Mouse (Mus musculus): ENCODE measurements around the gene Nrip3. TPM values are rescaled to one million over a fixed set of nuclear protein-coding genes. Genes with fewer than 3 reads are reported as not detected.
A peak's percentile ranks its signal among the peaks of the same experiment; 100 is the strongest.

The Nrip3 gene
- 7.2 and 8.4 TPM in 2 replicates for polyA plus RNA-seq (2015; fragmentation: Nextera tagmentation; extraction: Ambion mirVana)

DNA sequence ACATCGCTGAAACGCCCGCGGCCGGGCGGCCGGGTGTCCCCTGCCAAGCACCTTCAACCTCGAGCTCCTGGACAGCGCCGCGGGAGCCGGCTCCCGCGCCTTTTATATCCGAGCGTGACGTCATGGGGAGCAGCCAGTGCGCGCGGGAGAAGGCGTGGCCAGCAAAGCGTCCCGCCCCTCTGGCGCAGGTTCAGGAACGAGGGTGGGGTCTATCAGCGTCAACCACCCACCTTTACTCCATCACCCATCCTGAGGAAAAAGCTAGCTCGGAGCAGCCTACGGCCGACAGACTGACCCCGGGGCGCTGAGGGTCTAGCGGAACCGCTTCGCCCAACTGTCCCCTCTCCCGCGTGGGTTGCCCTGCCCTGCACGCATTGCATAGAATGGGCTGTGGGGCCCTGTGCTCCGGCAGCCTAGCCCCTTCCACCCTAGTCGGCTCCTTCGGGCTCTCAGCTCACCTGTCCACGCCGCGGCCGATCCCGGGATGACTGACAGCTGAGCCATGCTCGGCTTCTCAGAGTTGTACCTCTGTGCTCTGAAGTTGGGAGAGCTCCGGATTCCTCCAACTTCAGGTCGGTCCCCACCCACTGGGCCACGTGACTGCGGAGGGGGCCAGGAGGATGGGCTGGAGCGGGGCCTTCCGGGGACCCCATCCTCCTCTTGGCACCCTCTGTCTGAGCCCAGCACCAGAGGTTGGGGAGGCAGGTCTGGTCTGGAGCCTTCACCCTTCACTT, at the start of gene Nrip3:
Nrip3 (minus strand) TSS at position 556 of the 734 bp plus-strand sequence.
- 1% methylated on average over 52 of the region's 52 CpGs for WGBS
- Histone ChIP-seq H3K36me3 (replicated peaks) (no peaks in the 10 kb centered on the region), H3K4me2 (peak within 1 kb of the TSS; percentile 96), H3K9ac (peak within 1 kb of the TSS; percentile 66), H3K27me3 (replicated peaks) (peaks cover 30% of the 10 kb centered on the region), H3K4me3 (peak within 1 kb of the TSS; percentile 75), H3K27ac (no peak within 1 kb of the TSS), H3K9me3 (no peaks in the 10 kb centered on the region), H3K4me1 (peaks cover 15% of the 10 kb centered on the region)
- peak; percentile 93 for ATAC-seq (replicated peaks)

DNA sequence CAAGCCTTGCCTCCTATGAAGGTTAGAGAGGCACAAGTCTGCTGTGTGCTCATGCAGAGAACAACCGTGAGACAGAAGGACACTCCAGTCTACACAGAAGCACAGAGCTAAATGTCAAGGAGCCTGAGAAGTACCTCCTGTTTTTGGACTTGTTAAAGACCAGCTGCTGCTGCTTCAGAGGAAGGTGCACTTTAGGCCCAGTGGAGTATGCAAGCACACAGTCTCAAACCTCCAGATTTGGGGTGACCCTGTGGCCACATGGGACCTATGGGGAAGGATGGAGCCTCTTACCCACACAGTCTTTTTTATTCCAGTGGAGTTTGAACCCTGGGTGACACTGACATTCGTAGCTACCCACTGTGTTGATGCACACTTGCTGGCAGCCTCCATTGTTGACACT, 49.6 kb upstream of the Nrip3 start:
- Histone ChIP-seq H3K27ac (no peak overlapping the region), H3K36me3 (replicated peaks) (no peaks in the 10 kb centered on the region), H3K4me1 (no peaks in the 10 kb centered on the region), H3K4me2 (no peak overlapping the region), H3K9ac (no peak overlapping the region), H3K4me3 (no peak overlapping the region), H3K9me3 (no peaks in the 10 kb centered on the region), H3K27me3 (replicated peaks) (no peaks in the 10 kb centered on the region)
- 62% methylated on average over 2 of the region's 2 CpGs for WGBS
- no peak for ATAC-seq (replicated peaks)

DNA sequence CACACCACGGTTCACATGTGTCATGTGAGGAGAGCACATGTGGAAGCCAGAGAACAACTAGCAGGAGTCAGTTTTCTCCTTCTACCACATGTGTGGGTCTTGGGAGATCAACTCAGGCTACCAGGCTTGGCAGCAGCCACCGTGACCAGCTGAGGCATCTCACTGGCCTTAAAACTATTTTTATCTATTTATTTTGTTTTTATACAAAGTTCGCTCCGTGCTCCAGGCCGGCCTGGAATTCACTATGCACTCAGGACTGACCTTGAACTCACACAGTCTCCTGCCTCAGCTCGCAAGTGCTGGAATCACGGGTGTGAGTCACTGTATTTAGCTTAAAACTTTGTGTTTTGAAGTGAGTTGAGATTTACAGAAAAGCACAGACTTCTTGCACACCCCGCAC, 45.1 kb upstream of the Nrip3 start:
- Histone ChIP-seq H3K27ac (no peak overlapping the region), H3K9ac (no peak overlapping the region), H3K27me3 (replicated peaks) (no peaks in the 10 kb centered on the region), H3K9me3 (no peaks in the 10 kb centered on the region), H3K4me3 (no peak overlapping the region), H3K36me3 (replicated peaks) (no peaks in the 10 kb centered on the region), H3K4me2 (no peak overlapping the region), H3K4me1 (no peaks in the 10 kb centered on the region)
- 85% methylated on average over 8 of the region's 8 CpGs for WGBS
- ATAC-seq (replicated peaks): no peak

GRCm38 (mm10) chr7:109825293-109825692, 43.5 kb upstream of the Nrip3 start:
- no peak for ATAC-seq (replicated peaks)
- Histone ChIP-seq H3K27ac (no peak overlapping the region), H3K4me2 (no peak overlapping the region), H3K27me3 (replicated peaks) (no peaks in the 10 kb centered on the region), H3K4me1 (no peaks in the 10 kb centered on the region), H3K9ac (no peak overlapping the region), H3K9me3 (no peaks in the 10 kb centered on the region), H3K36me3 (replicated peaks) (no peaks in the 10 kb centered on the region), H3K4me3 (no peak overlapping the region)
- WGBS: 75% methylated on average over 14 of the region's 14 CpGs

- 85% methylated on average over 4 of the region's 4 CpGs for WGBS
- ATAC-seq (replicated peaks): no peak
- no peak overlapping the region for H3K4me3 ChIP-seq
- H3K4me1 ChIP-seq: peaks cover 3% of the 10 kb centered on the region; the same call in 1 of the 2 replicates
- no peak overlapping the region for H3K4me2 ChIP-seq
- no peaks in the 10 kb centered on the region for H3K9me3 ChIP-seq
- H3K27me3 ChIP-seq (replicated peaks): no peaks in the 10 kb centered on the region
- H3K9ac ChIP-seq: no peak overlapping the region
- H3K27ac ChIP-seq: no peak overlapping the region
- no peaks in the 10 kb centered on the region for H3K36me3 ChIP-seq (replicated peaks)
These were observed 36.8 kb upstream of the Nrip3 start for GRCm38 (mm10) chr7:109818600-109818999.

GRCm38 (mm10) chr7:109817954-109818353, 36.1 kb upstream of the Nrip3 start:
- Histone ChIP-seq H3K4me2 (no peak overlapping the region), H3K9me3 (no peaks in the 10 kb centered on the region), H3K36me3 (replicated peaks) (no peaks in the 10 kb centered on the region), H3K4me1 (peaks cover 3% of the 10 kb centered on the region; the same call in 1 of the 2 replicates), H3K4me3 (no peak overlapping the region), H3K9ac (no peak overlapping the region), H3K27ac (no peak overlapping the region), H3K27me3 (replicated peaks) (no peaks in the 10 kb centered on the region)
- ATAC-seq (replicated peaks): no peak

GRCm38 (mm10) chr7:109813330-109814140, 31.7 kb upstream of the Nrip3 start:
- H3K4me3 ChIP-seq: no peak overlapping the region
- peaks cover 3% of the 10 kb centered on the region; the same call in 1 of the 2 replicates for H3K4me1 ChIP-seq
- peak; percentile 37; the same call in 1 of the 2 replicates for ATAC-seq (replicated peaks)
- no peaks in the 10 kb centered on the region for H3K9me3 ChIP-seq
- no peaks in the 10 kb centered on the region for H3K27me3 ChIP-seq (replicated peaks)
- H3K36me3 ChIP-seq (replicated peaks): no peaks in the 10 kb centered on the region
- no peak overlapping the region for H3K27ac ChIP-seq
- WGBS: 14% methylated on average over 4 of the region's 4 CpGs
- no peak overlapping the region for H3K4me2 ChIP-seq
- H3K9ac ChIP-seq: no peak overlapping the region

- 83% methylated on average over 8 of the region's 8 CpGs for WGBS
- Histone ChIP-seq H3K4me3 (no peak overlapping the region), H3K27ac (no peak overlapping the region), H3K4me1 (no peaks in the 10 kb centered on the region), H3K4me2 (no peak overlapping the region), H3K36me3 (replicated peaks) (no peaks in the 10 kb centered on the region), H3K9ac (no peak overlapping the region), H3K27me3 (replicated peaks) (no peaks in the 10 kb centered on the region), H3K9me3 (no peaks in the 10 kb centered on the region)
- no peak for ATAC-seq (replicated peaks)
These were observed 26.0 kb upstream of the Nrip3 start for GRCm38 (mm10) chr7:109807616-109808485.

DNA sequence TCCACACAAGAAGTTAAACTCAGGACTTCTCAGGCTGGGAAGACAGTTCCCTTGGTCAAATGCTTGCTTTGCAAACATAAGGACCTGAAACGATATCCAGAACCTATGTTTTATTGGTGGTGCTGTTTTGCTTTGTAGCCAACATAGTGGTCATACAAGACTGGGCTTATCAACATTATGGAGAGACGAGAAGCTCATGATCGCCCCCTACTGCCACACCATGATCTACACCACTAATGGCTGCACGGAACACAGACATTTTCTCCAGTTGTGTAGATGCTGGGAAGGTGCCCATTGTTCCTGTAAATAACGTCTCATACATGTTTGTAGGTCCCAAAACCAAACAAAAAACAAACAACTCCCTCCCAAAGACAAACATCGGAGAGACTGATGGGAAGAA, 23.0 kb upstream of the Nrip3 start:
- H3K4me2 ChIP-seq: no peak overlapping the region
- ATAC-seq (replicated peaks): no peak
- no peaks in the 10 kb centered on the region for H3K36me3 ChIP-seq (replicated peaks)
- WGBS: 71% methylated on average over 6 of the region's 6 CpGs
- no peaks in the 10 kb centered on the region for H3K4me1 ChIP-seq
- H3K9ac ChIP-seq: no peak overlapping the region
- no peak overlapping the region for H3K27ac ChIP-seq
- 0 out of 2 replicates have a peak, but pooled peaks cover 2% of the 10 kb centered on the region for H3K27me3 ChIP-seq (replicated peaks)
- no peaks in the 10 kb centered on the region for H3K9me3 ChIP-seq
- H3K4me3 ChIP-seq: no peak overlapping the region

- no peak overlapping the region for H3K4me3 ChIP-seq
- no peak overlapping the region for H3K9ac ChIP-seq
- H3K4me2 ChIP-seq: no peak overlapping the region
- 0 out of 2 replicates have a peak, but pooled peaks cover 3% of the 10 kb centered on the region for H3K27me3 ChIP-seq (replicated peaks)
- H3K9me3 ChIP-seq: no peaks in the 10 kb centered on the region
- no peaks in the 10 kb centered on the region for H3K4me1 ChIP-seq
- H3K36me3 ChIP-seq (replicated peaks): no peaks in the 10 kb centered on the region
- ATAC-seq (replicated peaks): no peak
- H3K27ac ChIP-seq: no peak overlapping the region
- WGBS: 92% methylated on average over 6 of the region's 6 CpGs
These were observed 22.5 kb upstream of the Nrip3 start for GRCm38 (mm10) chr7:109804355-109804754.

- Histone ChIP-seq H3K27ac (no peak overlapping the region), H3K36me3 (replicated peaks) (no peaks in the 10 kb centered on the region), H3K9me3 (no peaks in the 10 kb centered on the region), H3K4me1 (no peaks in the 10 kb centered on the region), H3K4me3 (no peak overlapping the region), H3K4me2 (no peak overlapping the region), H3K9ac (no peak overlapping the region), H3K27me3 (replicated peaks) (0 out of 2 replicates have a peak, but pooled peaks cover 3% of the 10 kb centered on the region)
- WGBS: 83% methylated on average over 1 of the region's 1 CpGs
- ATAC-seq (replicated peaks): no peak
These were observed 21.7 kb upstream of the Nrip3 start for GRCm38 (mm10) chr7:109803516-109803915.

DNA sequence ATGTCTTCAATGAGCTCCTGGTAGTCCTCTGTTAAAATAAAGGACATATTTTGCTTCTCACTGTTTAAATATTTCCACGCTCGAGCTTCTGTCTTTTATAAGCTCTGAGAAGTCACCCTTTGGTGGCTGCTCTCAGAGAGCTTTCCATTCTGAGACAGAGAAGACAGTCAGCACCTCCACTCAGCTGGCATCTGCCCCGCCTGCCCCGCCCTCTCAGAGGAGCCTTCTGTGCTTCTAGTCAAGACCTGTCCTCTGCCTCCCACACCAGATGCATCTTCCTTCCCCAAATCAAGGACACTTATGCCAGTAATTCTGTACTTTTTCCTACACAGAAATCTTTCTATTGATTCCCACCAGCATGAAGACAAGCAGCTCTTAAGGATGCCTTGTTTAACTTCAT, 18.8 kb upstream of the Nrip3 start:
- Histone ChIP-seq H3K4me3 (no peak overlapping the region), H3K4me1 (no peaks in the 10 kb centered on the region), H3K9ac (no peak overlapping the region), H3K27me3 (replicated peaks) (0 out of 2 replicates have a peak, but pooled peaks cover 3% of the 10 kb centered on the region), H3K27ac (no peak overlapping the region), H3K9me3 (no peaks in the 10 kb centered on the region), H3K36me3 (replicated peaks) (no peaks in the 10 kb centered on the region), H3K4me2 (no peak overlapping the region)
- 90% methylated on average over 4 of the region's 4 CpGs for WGBS
- no peak for ATAC-seq (replicated peaks)

All from midbrain, embryonic 15.5 days (tissue).